Mouse (Mus musculus) olfactory bulb, adult 2 months (tissue): ENCODE results near the gene Cklf. TPM values are rescaled to one million over a fixed set of nuclear protein-coding genes. Genes with fewer than 3 reads are reported as not detected.
"Not testable (repeated sequence)": the region's sequence is repeated elsewhere in the genome, so short reads cannot be mapped to it uniquely, and the experiment has no call there.

Source experiments
- H3K27ac ChIP-seq: fragments of 200-500 bp; 2 replicates; pipeline ENCODE4 v1.5.1; 2012; ENCODE audit warnings: low read depth, low read length; ENCODE audit not compliant: insufficient read depth
- H3K4me1 ChIP-seq: fragments of 200-500 bp; 2 replicates; pipeline ENCODE4 v1.6.1; 2012; ENCODE audit warnings: low read length; ENCODE audit not compliant: control insufficient read depth, insufficient read depth
- H3K4me3 ChIP-seq: fragments of 200-500 bp; 2 replicates; pipeline ENCODE4 v1.5.1; 2012; ENCODE audit warnings: mild to moderate bottlenecking, low read depth, low read length, moderate library complexity; ENCODE audit not compliant: insufficient read depth
- CTCF ChIP-seq: fragments of 200-500 bp; IDR thresholded peaks from 2 replicates; pipeline ENCODE4 v1.5.1; 2012; ENCODE audit warnings: low read depth, mild to moderate bottlenecking, low read length, moderate library complexity; ENCODE audit not compliant: insufficient read depth
- POLR2A ChIP-seq: fragments of 200-500 bp; IDR thresholded peaks from 2 replicates; pipeline ENCODE4 v1.6.1; 2012; ENCODE audit warnings: mild to moderate bottlenecking, low read depth, low read length, moderate library complexity; ENCODE audit not compliant: insufficient read depth
- WGBS: fragments of 180-500 bp; shearing (Covaris S2); methylation state at CpG from one replicate; pipeline ENCODE4 v1.1.7; 2018; 5-methylcytosine and 5-hydroxymethylcytosine counted together
- polyA plus RNA-seq: library from polyadenylated mRNA; stranded (reverse); fragments of >200 nt; gene quantifications from 2 replicates; pipeline ENCODE4 v1.2.4, GENCODE M21; 2012; ENCODE audit warnings: low replicate concordance; ENCODE audit not compliant: missing spikeins, insufficient read depth, insufficient read length

Gene Cklf
- polyA plus RNA-seq, 1 experiment = not detected

DNA sequence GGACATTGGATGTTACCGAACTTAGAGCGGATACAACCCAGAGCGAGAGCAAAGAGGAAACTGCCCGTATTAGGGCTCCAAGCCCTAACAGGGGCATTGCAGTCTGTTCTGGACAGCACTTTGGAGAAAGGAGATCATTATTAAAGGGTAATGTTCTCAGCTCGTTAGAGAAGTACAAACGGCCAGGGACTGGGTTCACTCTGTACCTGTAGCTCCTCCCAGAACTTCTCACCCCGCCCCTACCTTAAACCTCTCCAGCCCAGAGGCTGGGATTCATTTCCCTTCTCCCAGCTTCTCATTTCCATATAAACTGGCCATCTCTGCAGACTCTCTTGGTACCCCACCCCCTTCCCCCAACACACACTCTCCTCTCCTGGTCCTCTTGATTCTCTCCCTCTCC, 800 bp downstream of the Cklf start:
- WGBS = under 1% methylated on average over 7 of the region's 7 CpGs
- TF ChIP-seq CTCF = no peak
- TF ChIP-seq POLR2A = no peak
- Histone ChIP-seq H3K4me3 (no peak overlapping the region), H3K27ac (no peak overlapping the region), H3K4me1 (peaks cover 14% of the 10 kb centered on the region)

DNA sequence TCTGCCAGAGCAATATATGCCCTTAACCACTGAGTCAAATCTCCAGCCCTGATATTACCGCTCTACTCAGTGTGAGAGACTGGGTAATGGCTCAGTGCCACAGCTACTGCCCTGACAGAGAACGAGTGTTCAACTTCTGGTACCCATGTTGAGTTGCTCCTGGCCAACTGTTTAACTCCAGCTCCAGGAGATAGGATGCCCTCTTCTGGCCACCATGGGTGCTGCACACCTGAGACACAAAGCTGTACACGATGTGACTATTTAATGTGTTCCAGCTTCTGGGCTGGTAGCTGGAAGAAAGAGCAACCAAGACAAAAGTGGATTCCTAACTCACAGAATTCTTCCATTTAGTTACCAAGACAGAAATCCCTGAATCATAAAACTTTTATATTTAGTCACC, 2.4 kb downstream of the Cklf start:
- WGBS = 84% methylated on average over 3 of the region's 3 CpGs
- Histone ChIP-seq H3K4me3 (no peak overlapping the region), H3K4me1 (peaks cover 2% of the 10 kb centered on the region; the same call in 1 of the 2 replicates), H3K27ac (no peak overlapping the region)
- TF ChIP-seq POLR2A (no peak), CTCF (no peak)

DNA sequence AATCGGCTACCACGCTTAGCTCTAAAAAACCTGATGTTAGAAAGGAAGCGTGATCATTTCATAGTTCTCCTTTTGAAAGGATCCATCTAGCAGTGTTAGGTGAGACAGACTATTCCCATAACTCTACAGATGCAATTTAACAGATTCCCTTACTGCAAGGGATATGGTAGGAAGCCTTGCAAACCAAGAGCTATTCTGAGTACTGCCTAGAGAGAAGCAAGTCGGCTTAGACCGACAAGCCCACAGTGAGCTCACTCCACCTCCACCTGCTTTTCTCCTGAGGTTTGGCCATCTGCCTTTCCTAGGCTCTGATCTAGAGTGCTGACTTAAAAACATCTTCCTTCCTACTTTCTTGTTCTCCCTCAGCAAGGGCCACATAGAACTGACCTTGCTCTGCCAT, 11.1 kb downstream of the Cklf start:
- WGBS = 83% methylated on average over 5 of the region's 5 CpGs

DNA sequence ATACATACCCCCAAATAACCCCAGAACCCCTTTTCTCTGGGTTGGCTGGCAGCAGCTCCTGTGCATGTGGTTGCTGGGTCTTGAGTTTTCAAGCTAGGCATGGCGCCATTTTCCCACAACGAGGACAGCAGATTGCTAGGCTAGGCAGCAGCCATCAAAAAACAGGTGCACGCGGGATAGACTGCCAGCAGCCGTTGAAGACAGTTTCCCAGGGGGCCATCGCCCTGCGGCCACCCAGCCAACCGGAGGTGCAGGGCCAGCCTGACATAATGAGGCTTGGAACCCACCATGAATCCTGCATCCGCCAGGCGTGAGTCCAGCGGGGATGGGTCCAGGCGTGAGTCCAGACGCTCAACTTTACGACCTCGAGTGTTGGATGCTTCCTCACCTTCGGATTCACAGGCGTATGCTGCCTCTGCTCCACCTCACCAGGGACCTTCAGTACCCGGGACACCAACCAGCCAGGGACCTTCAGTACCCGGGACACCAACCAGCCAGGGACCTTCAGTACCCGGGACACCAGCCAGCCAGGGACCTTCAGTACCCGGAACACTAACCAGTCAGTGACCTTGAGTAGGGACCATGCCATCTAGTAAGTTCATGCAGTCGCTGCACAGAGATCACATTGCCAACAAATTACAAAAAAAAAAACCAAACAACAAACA, 13.7 kb downstream of the Cklf start:
- WGBS = 97% methylated on average over 22 of the region's 22 CpGs
- not testable (repeated sequence) for H3K4me3 ChIP-seq, H3K27ac ChIP-seq, H3K4me1 ChIP-seq

More for the DNA sequence above, 11.1 kb downstream of the Cklf start:
- H3K4me1 ChIP-seq, H3K27ac ChIP-seq, H3K4me3 ChIP-seq: not testable (repeated sequence)

DNA sequence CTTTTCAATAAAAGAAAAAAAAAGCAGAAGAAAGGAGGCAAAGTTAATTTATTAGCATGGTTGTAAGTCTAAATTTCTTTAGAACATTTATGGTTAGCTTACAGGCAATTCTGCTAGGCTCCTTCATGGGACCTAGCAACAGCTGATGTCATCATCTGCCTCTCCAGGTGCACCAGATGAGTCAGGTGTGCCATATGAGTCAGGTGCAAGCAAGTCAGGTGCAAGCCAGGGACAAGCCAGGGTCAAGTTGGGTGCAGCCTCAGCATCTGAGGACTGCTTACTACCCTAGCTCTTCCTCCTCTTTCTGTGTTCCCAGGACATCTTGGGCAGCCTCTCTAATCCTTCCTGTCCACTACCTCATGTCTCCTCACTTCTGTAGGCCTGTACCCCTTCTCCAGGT, 17.7 kb downstream of the Cklf start:
- Histone ChIP-seq H3K4me1 (no peaks in the 10 kb centered on the region), H3K4me3 (no peak overlapping the region), H3K27ac (no peak overlapping the region)
- no peak for TF ChIP-seq POLR2A
- TF ChIP-seq CTCF = no peak

DNA sequence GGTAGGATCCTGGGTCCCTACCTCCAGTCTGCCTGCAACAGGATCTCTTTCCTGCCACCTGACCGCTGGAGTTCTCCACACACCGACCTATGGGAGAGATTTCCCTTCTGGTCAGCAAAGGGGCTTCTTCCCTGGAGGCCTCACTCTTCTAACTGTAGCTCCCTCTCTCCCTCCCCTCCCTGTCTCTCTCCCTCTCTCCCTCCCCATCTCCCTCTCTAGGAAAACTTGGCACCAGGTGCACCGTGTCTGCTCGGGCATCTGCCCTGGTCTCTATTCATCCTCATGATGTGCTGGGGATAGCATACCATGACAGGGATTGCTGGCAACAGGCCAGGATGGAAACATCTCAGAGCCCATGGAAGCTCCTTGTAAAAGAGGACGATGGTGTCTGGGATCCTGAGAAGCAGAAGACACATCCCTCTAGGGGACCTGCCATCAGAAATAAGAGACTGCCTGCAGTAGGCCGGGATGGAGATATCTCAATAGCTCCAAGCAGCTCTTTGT, 18.3 kb downstream of the Cklf start:
- H3K4me3 ChIP-seq = no peak overlapping the region
- TF ChIP-seq CTCF (no peak), POLR2A (no peak)
- H3K27ac ChIP-seq = no peak overlapping the region
- WGBS = 81% methylated on average over 6 of the region's 6 CpGs
- H3K4me1 ChIP-seq = no peaks in the 10 kb centered on the region

DNA sequence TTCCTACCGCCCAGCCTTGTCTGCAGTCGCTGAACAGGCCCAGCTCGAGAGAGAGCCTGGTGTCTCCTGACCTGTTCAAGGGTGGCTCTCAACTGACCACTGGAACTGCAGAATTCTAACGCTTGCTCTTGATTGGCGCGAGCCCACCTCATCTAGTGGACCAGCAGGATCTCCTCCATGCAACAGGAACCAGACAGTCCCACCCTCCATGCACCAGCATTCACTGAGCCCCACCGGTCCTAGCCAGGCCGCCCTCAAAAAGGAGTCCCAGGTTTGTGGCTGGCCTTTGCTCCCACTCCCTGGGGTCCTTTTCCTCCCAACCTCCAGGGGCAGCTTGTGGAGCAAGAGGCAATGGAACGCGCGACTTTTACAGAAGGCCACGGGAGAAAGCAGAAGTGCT, 42.4 kb downstream of the Cklf start, which contains the start of gene Cmtm2a:
Gene Cmtm2a, minus strand, starts transcription at position 101 of the 400 bp plus-strand sequence.
- not testable (repeated sequence) for H3K27ac ChIP-seq, H3K4me3 ChIP-seq, H3K4me1 ChIP-seq
- WGBS = 92% methylated on average over 12 of the region's 12 CpGs

DNA sequence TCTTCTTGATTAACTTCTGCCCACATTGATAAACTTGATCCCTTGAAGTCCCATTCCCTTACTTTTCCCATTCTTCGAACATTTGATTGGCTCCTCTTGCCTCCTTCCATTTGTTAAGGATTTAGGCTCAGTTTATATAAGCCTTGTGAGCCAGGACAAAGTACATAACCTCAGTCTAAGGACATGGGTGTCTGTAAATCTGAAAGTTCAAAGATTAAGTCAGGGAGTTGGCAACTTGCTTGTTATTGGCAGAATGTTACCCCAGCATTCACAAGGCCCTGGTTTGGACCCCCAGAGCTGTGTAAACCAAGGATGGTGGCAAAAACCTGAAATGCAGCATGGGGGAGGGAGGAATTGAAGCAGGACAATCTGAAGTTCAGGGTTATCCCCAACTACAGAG, 43.7 kb downstream of the Cklf start:
- Histone ChIP-seq H3K4me3 (no peak overlapping the region), H3K27ac (no peak overlapping the region), H3K4me1 (no peaks in the 10 kb centered on the region)
- no peak for TF ChIP-seq POLR2A
- TF ChIP-seq CTCF = no peak
- 86% methylated on average over 1 of the region's 1 CpGs for WGBS

DNA sequence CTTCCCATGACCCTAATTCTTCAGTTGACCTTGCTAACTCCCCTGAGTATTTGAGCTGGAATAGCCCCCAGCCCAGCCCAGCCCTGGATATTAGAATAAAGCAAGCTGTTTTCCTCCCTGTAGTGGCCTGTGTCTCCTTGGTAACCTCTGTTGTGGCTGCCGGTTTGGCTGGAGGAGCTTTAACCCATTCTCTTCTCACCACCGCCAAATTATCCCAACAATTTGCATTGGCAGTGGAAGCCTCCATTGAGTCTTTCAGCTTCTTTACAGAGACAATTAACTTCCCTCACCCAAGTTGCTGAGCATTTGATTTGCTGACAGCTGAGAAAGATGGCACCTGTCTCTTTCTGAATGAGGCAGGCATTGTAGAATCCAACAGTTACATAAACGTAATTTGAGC, 50.9 kb downstream of the Cklf start:
- 30% methylated on average over 3 of the region's 3 CpGs for WGBS
- not testable (repeated sequence) for H3K4me1 ChIP-seq, H3K27ac ChIP-seq, H3K4me3 ChIP-seq

DNA sequence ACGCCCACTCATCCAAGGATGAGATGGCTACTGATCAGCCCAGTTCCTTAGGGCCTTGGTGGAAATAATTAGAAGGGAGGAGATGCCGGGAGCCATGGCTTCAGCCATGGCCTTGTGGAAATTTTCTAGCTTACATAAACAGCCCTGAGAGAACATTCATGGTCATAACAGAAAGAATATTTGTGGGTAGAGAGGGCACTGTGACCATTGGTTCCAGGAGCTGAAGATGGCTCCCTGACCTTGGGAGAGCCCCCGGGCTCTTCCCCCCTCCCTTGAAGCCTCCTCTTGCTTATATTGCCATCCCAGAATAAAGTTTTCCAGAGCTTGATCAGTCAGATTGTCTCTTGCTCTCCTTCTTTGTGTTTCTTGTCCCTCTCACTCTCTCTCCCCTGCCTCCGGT, 51.9 kb downstream of the Cklf start:
- 88% methylated on average over 4 of the region's 4 CpGs for WGBS
- not testable (repeated sequence) for H3K4me1 ChIP-seq, H3K27ac ChIP-seq, H3K4me3 ChIP-seq

DNA sequence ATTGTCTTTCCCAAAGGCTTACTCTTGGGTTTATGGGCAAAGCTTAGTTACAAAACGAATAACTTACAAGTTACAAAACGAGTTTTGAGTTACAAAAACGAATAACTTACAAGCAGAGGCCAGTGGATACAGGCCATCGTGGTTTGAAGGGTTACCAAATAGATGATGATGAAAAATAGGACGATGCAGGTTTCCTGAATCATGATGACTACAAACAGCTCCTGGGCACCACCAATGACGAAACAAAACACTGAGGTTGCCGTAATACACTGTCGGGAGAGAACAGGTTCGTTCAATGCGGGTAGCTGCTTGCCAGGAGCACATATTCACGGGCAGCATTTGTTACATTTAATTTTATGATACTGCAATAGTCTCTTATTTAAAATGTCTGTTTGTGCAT, 54.3 kb downstream of the Cklf start:
- H3K4me1 ChIP-seq = no peaks in the 10 kb centered on the region
- no peak overlapping the region for H3K4me3 ChIP-seq
- no peak for TF ChIP-seq POLR2A
- TF ChIP-seq CTCF = no peak
- 89% methylated on average over 11 of the region's 11 CpGs for WGBS
- H3K27ac ChIP-seq = no peak overlapping the region

DNA sequence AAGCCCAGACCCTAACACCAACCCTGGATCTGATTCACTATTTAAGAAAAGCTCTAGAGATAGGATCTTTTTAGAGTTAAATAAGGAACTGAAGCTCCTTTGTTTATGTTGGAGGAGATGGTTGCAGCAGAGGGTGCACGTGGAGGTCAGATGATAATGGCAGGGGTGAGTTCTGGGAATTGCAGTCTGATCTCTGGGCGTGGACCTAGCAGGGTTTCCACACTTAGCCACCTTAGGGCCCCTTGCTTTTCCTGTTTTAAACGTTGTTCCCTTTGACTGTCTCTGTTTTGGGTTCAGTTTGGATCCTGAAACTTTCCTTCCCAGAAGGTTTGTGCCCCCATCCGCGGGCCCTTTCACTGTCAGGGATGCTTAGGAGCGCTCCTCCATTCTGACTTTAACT, 57.7 kb downstream of the Cklf start:
- H3K4me1 ChIP-seq, H3K27ac ChIP-seq, H3K4me3 ChIP-seq: not testable (repeated sequence)
- 77% methylated on average over 6 of the region's 6 CpGs for WGBS

DNA sequence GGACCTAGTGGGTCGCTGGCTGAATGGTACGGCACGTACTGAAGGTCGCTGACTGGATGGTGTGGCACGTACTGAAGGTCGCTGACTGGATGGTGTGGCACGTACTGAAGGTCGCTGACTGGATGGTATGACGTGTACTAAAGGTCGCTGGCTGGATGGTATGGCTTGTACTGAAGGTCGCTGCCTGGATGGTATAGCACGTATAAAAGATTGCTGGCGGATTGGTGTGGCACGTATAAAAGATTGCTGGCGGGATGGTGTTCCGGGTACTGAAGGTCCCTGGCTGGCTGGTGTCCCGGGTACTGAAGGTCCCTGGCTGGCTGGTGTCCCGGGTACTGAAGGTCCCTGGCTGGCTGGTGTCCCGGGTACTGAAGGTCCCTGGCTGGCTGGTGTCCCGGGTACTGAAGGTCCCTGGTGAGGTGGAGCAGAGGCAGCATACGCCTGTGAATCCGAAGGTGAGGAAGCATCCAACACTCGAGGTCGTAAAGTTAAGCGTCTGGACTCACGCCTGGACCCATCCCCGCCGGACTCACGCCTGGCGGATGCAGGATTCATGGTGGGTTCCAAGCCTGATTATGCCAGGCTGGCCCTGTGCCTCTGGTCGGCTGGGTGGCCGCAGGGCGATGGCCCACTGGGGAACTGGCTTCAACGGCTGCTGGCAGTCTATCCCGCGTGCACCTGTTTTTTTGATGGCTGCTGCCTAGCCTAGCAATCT, 58.9 kb downstream of the Cklf start, which contains the start of the genes Gm45711 and Cmtm1:
Gene Gm45711, minus strand, starts transcription at position 641 of the 715 bp plus-strand sequence.
Gene Cmtm1, minus strand, starts transcription at position 705 of the 715 bp plus-strand sequence.
- 84% methylated on average over 36 of the region's 36 CpGs for WGBS
- H3K4me3 ChIP-seq, H3K4me1 ChIP-seq, H3K27ac ChIP-seq: not testable (repeated sequence)

DNA sequence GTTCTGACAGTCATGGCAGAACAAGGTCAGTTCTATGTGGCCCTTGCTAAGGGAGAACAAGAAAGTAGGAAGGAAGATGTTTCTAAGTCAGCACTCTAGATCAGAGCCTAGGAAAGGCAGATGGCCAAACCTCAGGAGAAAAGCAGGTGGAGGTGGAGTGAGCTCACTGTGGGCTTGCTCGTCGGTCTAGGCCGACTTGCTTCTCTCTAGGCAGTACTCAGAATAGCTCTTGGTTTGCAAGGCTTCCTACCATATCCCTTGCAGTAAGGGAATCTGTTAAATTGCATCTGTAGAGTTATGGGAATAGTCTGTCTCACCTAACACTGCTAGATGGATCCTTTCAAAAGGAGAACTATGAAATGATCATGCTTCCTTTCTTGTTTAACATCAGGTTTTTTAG, 61.4 kb downstream of the Cklf start:
- not testable (repeated sequence) for H3K27ac ChIP-seq, H3K4me1 ChIP-seq, H3K4me3 ChIP-seq
- WGBS = 87% methylated on average over 3 of the region's 3 CpGs
